Mouse (Mus musculus): ENCODE data around the gene Tyrobp. TPM values are rescaled to one million over a fixed set of nuclear protein-coding genes. Genes with fewer than 3 reads are reported as not detected.

The Tyrobp gene
- polyA plus RNA-seq, 1 experiment = 7.6 TPM

GRCm38 (mm10) chr7:30421890-30422435 lies 8.4 kb downstream of the Tyrobp start:
- H3K4me3 ChIP-seq (ENCODE audit: insufficient read depth, low read length) = peak overlapping the region; percentile 53
- no peak overlapping the region for H3K27ac ChIP-seq (ENCODE audit: insufficient read depth, low read length)
- TF ChIP-seq POLR2A (IDR thresholded peaks at IDR 0.05; ENCODE audit: low read depth, low read length) (no peak; the same call in 1 of the 2 replicates), CTCF (IDR thresholded peaks at IDR 0.05; ENCODE audit: borderline replicate concordance, insufficient read depth, low read length) (no peak)
- peaks cover 3% of the 10 kb centered on the region; the same call in 1 of the 2 replicates for H3K4me1 ChIP-seq (ENCODE audit: control insufficient read depth, insufficient read depth, low read length)

GRCm38 (mm10) chr7:30422560-30422959 lies 9.0 kb downstream of the Tyrobp start:
- Histone ChIP-seq H3K27ac (ENCODE audit: insufficient read depth, low read length) (no peak overlapping the region), H3K4me3 (ENCODE audit: insufficient read depth, low read length) (peak overlapping the region; percentile 53), H3K4me1 (ENCODE audit: control insufficient read depth, insufficient read depth, low read length) (peaks cover 3% of the 10 kb centered on the region; the same call in 1 of the 2 replicates)
- no peak for TF ChIP-seq CTCF (IDR thresholded peaks at IDR 0.05; ENCODE audit: borderline replicate concordance, insufficient read depth, low read length)
- no peak for TF ChIP-seq POLR2A (IDR thresholded peaks at IDR 0.05; ENCODE audit: low read depth, low read length)

GRCm38 (mm10) chr7:30423071-30423641 lies 9.6 kb downstream of the Tyrobp start:
- peak overlapping the region; percentile 53 for H3K4me3 ChIP-seq (ENCODE audit: insufficient read depth, low read length)
- no peak overlapping the region for H3K27ac ChIP-seq (ENCODE audit: insufficient read depth, low read length)
- peaks cover 3% of the 10 kb centered on the region; the same call in 1 of the 2 replicates for H3K4me1 ChIP-seq (ENCODE audit: control insufficient read depth, insufficient read depth, low read length)
- TF ChIP-seq POLR2A (IDR thresholded peaks at IDR 0.05; ENCODE audit: low read depth, low read length) (no peak), CTCF (IDR thresholded peaks at IDR 0.05; ENCODE audit: borderline replicate concordance, insufficient read depth, low read length) (no peak)

GRCm38 (mm10) chr7:30429327-30429726 lies 15.8 kb downstream of the Tyrobp start:
- no peak overlapping the region for H3K27ac ChIP-seq (ENCODE audit: insufficient read depth, low read length)
- H3K4me1 ChIP-seq (ENCODE audit: control insufficient read depth, insufficient read depth, low read length) = 0 out of 2 replicates have a peak, but pooled peaks cover 3% of the 10 kb centered on the region
- no peak overlapping the region for H3K4me3 ChIP-seq (ENCODE audit: insufficient read depth, low read length)
- no peak for TF ChIP-seq POLR2A (IDR thresholded peaks at IDR 0.05; ENCODE audit: low read depth, low read length)
- TF ChIP-seq CTCF (IDR thresholded peaks at IDR 0.05; ENCODE audit: borderline replicate concordance, insufficient read depth, low read length) = no peak

GRCm38 (mm10) chr7:30430191-30430590 lies 16.6 kb downstream of the Tyrobp start:
- no peak overlapping the region for H3K4me3 ChIP-seq (ENCODE audit: insufficient read depth, low read length)
- no peak overlapping the region; the same call in 1 of the 2 replicates for H3K27ac ChIP-seq (ENCODE audit: insufficient read depth, low read length)
- no peak for TF ChIP-seq CTCF (IDR thresholded peaks at IDR 0.05; ENCODE audit: borderline replicate concordance, insufficient read depth, low read length)
- TF ChIP-seq POLR2A (IDR thresholded peaks at IDR 0.05; ENCODE audit: low read depth, low read length) = no peak
- H3K4me1 ChIP-seq (ENCODE audit: control insufficient read depth, insufficient read depth, low read length) = 0 out of 2 replicates have a peak, but pooled peaks cover 3% of the 10 kb centered on the region

GRCm38 (mm10) chr7:30431793-30432192 lies 18.2 kb downstream of the Tyrobp start:
- Histone ChIP-seq H3K27ac (ENCODE audit: insufficient read depth, low read length) (no peak overlapping the region), H3K4me1 (ENCODE audit: control insufficient read depth, insufficient read depth, low read length) (0 out of 2 replicates have a peak, but pooled peaks cover 3% of the 10 kb centered on the region), H3K4me3 (ENCODE audit: insufficient read depth, low read length) (no peak overlapping the region)
- TF ChIP-seq POLR2A (IDR thresholded peaks at IDR 0.05; ENCODE audit: low read depth, low read length) (no peak), CTCF (IDR thresholded peaks at IDR 0.05; ENCODE audit: borderline replicate concordance, insufficient read depth, low read length) (peak; percentile 36; the same call in 1 of the 2 replicates)

GRCm38 (mm10) chr7:30434238-30434637 lies 20.7 kb downstream of the Tyrobp start:
- TF ChIP-seq POLR2A (IDR thresholded peaks at IDR 0.05; ENCODE audit: low read depth, low read length) = no peak
- no peak for TF ChIP-seq CTCF (IDR thresholded peaks at IDR 0.05; ENCODE audit: borderline replicate concordance, insufficient read depth, low read length)
- no peak overlapping the region for H3K27ac ChIP-seq (ENCODE audit: insufficient read depth, low read length)
- no peak overlapping the region for H3K4me3 ChIP-seq (ENCODE audit: insufficient read depth, low read length)
- 0 out of 2 replicates have a peak, but pooled peaks cover 3% of the 10 kb centered on the region for H3K4me1 ChIP-seq (ENCODE audit: control insufficient read depth, insufficient read depth, low read length)

- no peak overlapping the region for H3K27ac ChIP-seq (ENCODE audit: insufficient read depth, low read length)
- 0 out of 2 replicates have a peak, but pooled peaks cover 3% of the 10 kb centered on the region for H3K4me1 ChIP-seq (ENCODE audit: control insufficient read depth, insufficient read depth, low read length)
- no peak for TF ChIP-seq CTCF (IDR thresholded peaks at IDR 0.05; ENCODE audit: borderline replicate concordance, insufficient read depth, low read length)
- no peak for TF ChIP-seq POLR2A (IDR thresholded peaks at IDR 0.05; ENCODE audit: low read depth, low read length)
- no peak overlapping the region for H3K4me3 ChIP-seq (ENCODE audit: insufficient read depth, low read length)
Observed at GRCm38 (mm10) chr7:30434701-30435100, 21.1 kb downstream of the Tyrobp start.

- Histone ChIP-seq H3K27ac (ENCODE audit: insufficient read depth, low read length) (no peak overlapping the region), H3K4me3 (ENCODE audit: insufficient read depth, low read length) (no peak overlapping the region), H3K4me1 (ENCODE audit: control insufficient read depth, insufficient read depth, low read length) (0 out of 2 replicates have a peak, but pooled peaks cover 3% of the 10 kb centered on the region)
- TF ChIP-seq CTCF (IDR thresholded peaks at IDR 0.05; ENCODE audit: borderline replicate concordance, insufficient read depth, low read length) (no peak), POLR2A (IDR thresholded peaks at IDR 0.05; ENCODE audit: low read depth, low read length) (no peak)
Observed at GRCm38 (mm10) chr7:30435156-30435555, 21.6 kb downstream of the Tyrobp start.

- Histone ChIP-seq H3K27ac (ENCODE audit: insufficient read depth, low read length) (no peak overlapping the region), H3K4me3 (ENCODE audit: insufficient read depth, low read length) (no peak overlapping the region), H3K4me1 (ENCODE audit: control insufficient read depth, insufficient read depth, low read length) (no peaks in the 10 kb centered on the region)
- no peak for TF ChIP-seq CTCF (IDR thresholded peaks at IDR 0.05; ENCODE audit: borderline replicate concordance, insufficient read depth, low read length)
- TF ChIP-seq POLR2A (IDR thresholded peaks at IDR 0.05; ENCODE audit: low read depth, low read length) = no peak
Observed at GRCm38 (mm10) chr7:30436879-30437278, 23.3 kb downstream of the Tyrobp start.

All from embryonic fibroblast, embryonic 13.5 days (primary cell).